Mouse (Mus musculus) myocyte (in vitro differentiated cells): ENCODE results near the gene Rwdd2a. TPM values are rescaled to one million over a fixed set of nuclear protein-coding genes. Genes with fewer than 3 reads are reported as not detected.
A peak's percentile ranks its signal among the peaks of the same experiment; 100 is the strongest.

Source experiments
- H3K27me3 ChIP-seq: one replicate; pipeline ENCODE4 v1.6.1; 2011; ENCODE audit not compliant: control insufficient read depth, insufficient read depth, insufficient read length
- H3K36me3 ChIP-seq: one replicate; pipeline ENCODE4 v1.6.1; 2011; ENCODE audit not compliant: control insufficient read depth, insufficient read depth
- H3K4me2 ChIP-seq: one replicate; pipeline ENCODE4 v1.6.1; 2011; ENCODE audit warnings: low read depth, control low read depth
- H3K4me3 ChIP-seq: one replicate; pipeline ENCODE4 v1.5.1; 2011; ENCODE audit warnings: mild to moderate bottlenecking, control low read depth, moderate library complexity
- H3K79me2 ChIP-seq: one replicate; pipeline ENCODE4 v1.6.1; 2011; ENCODE audit not compliant: control insufficient read depth, insufficient read depth
- H3ac ChIP-seq: one replicate; pipeline ENCODE4 v1.6.1; 2011; ENCODE audit not compliant: control insufficient read depth, insufficient read length
- CEBPB ChIP-seq: IDR thresholded peaks from 2 replicates; pipeline ENCODE4 v1.6.1; 2011; ENCODE audit warnings: mild to moderate bottlenecking, moderate library complexity; ENCODE audit not compliant: poor library complexity, insufficient read depth, severe bottlenecking
- E2F4 ChIP-seq: IDR thresholded peaks from one replicate; pipeline ENCODE4 v1.6.1; 2011; ENCODE audit warnings: mild to moderate bottlenecking, control low read depth, moderate library complexity; ENCODE audit not compliant: insufficient read depth
- MAX ChIP-seq: IDR thresholded peaks from one replicate; pipeline ENCODE4 v1.6.1; 2011; ENCODE audit warnings: low read depth, mild to moderate bottlenecking, control low read depth
- MYOD1 ChIP-seq, 3 experiments: IDR thresholded peaks; one replicate each; pipeline ENCODE4 v1.6.1; 2011; ENCODE audit warnings: control low read depth in 2 of 3, low read depth in 2 of 3, mild to moderate bottlenecking in 2 of 3, moderate library complexity in 1 of 3; ENCODE audit not compliant: insufficient read length in 2 of 3, control insufficient read depth in 1 of 3
- MYOG ChIP-seq, 3 experiments: IDR thresholded peaks; one replicate each; pipeline ENCODE4 v1.6.1; 2011; ENCODE audit warnings: control low read depth in 2 of 3, low read depth in 2 of 3, mild to moderate bottlenecking in 2 of 3; ENCODE audit not compliant: insufficient read length in 2 of 3, control insufficient read depth in 1 of 3, insufficient read depth in 1 of 3
- POLR2A ChIP-seq: IDR thresholded peaks from one replicate; pipeline ENCODE4 v1.6.1; 2011; ENCODE audit warnings: low read depth, mild to moderate bottlenecking, control low read depth, moderate library complexity; ENCODE audit not compliant: insufficient read length
- POLR2AphosphoS2 ChIP-seq: IDR thresholded peaks from one replicate; pipeline ENCODE4 v1.6.1; 2011; ENCODE audit warnings: low read depth, control low read depth; ENCODE audit not compliant: insufficient read length
- REST ChIP-seq: IDR thresholded peaks from one replicate; pipeline ENCODE4 v1.6.1; 2011; ENCODE audit warnings: mild to moderate bottlenecking, control low read depth, moderate library complexity; ENCODE audit not compliant: insufficient read depth, insufficient read length
- SRF ChIP-seq: IDR thresholded peaks from one replicate; pipeline ENCODE4 v1.6.1; 2011; ENCODE audit warnings: low read depth; ENCODE audit not compliant: control insufficient read depth, insufficient read length
- TCF12 ChIP-seq: IDR thresholded peaks from one replicate; pipeline ENCODE4 v1.6.1; 2011; ENCODE audit warnings: mild to moderate bottlenecking, control low read depth; ENCODE audit not compliant: poor library complexity, insufficient read depth, severe bottlenecking
- TCF3 ChIP-seq: IDR thresholded peaks from one replicate; pipeline ENCODE4 v1.6.1; 2011; ENCODE audit warnings: low read depth, control low read depth; ENCODE audit not compliant: insufficient read length
- USF1 ChIP-seq: IDR thresholded peaks from one replicate; pipeline ENCODE4 v1.6.1; 2011; ENCODE audit warnings: low read depth, mild to moderate bottlenecking, control low read depth, moderate library complexity
- polyA plus RNA-seq: library from polyadenylated mRNA; unstranded; fragments of >200 nt; fragmentation: generic; extraction: Trizol; gene quantifications from one replicate; pipeline ENCODE4 v1.2.1, GENCODE M21; 2012; ENCODE audit warnings: missing spikeins

Rwdd2a gene
- polyA plus RNA-seq, 1 experiment, result 2.1 TPM

DNA sequence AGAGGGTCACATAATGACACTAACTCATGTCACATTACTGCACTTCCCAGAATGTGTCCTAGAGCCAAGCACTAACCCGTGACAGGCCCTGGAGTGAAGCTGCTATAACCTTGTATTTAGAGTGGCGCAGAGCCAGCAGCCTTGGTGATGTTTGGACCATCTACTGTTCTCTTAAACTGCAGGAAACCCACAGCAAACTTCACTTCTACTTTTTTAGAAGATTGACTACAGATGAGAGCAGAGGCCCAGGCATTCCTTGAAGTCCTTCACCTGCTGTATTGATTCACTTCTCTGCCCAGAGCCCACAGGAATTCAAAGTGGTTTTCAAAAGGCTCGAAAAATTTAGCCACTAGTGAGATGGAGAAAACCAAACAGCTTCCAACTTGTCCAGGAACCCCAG lies 11.2 kb upstream of the Rwdd2a start:
- no peaks in the 10 kb centered on the region for H3K27me3 ChIP-seq
- H3K79me2 ChIP-seq, result no peaks in the 10 kb centered on the region
- peaks cover 28% of the 10 kb centered on the region for H3K36me3 ChIP-seq
- H3K4me2 ChIP-seq, result no peak overlapping the region
- no peak overlapping the region for H3ac ChIP-seq
- TF ChIP-seq REST (no peak), POLR2AphosphoS2 (no peak), USF1 (no peak), E2F4 (no peak), SRF (no peak)
- no peak overlapping the region for H3K4me3 ChIP-seq

DNA sequence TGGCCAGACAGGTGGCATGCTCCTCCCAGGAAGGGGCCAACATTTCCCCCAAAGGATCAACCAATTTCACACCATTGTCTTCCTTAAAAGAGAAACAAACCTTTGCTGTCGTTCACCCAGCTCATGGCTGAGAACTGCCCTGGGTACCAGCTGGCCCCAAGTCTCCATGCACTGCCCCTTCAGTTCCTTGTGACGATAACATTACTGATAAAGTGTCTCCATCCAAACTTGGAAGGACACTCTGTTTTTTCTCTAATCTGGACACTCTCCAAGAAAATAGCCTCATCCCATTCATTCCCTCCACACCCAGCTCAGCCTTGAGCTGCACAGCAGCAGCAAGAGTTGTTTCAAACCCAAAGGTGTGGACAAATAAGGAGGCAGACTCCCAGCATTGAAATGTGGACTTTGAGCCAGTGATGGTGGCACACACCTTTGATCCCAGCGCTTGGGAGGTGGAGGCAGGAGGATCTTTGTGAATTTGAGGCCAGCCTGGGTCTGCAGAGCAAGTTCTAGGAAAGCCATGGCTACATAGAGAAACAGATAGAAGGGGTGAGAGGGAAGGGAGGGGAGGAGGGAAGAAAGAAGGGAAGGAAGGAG lies 2.4 kb upstream of the Rwdd2a start:
- Histone ChIP-seq H3K27me3 (no peaks in the 10 kb centered on the region), H3K4me2 (no peak overlapping the region), H3K79me2 (peaks cover 9% of the 10 kb centered on the region), H3K4me3 (no peak overlapping the region), H3ac (no peak overlapping the region), H3K36me3 (peaks cover 4% of the 10 kb centered on the region)
- TF ChIP-seq USF1 (no peak), MAX (no peak), MYOG (IDR thresholded peaks at IDR 0.05; ENCODE audit: control insufficient read depth in 1 of 3, insufficient read depth in 1 of 3, insufficient read length in 2 of 3, low read depth in 2 of 3) (no peak), POLR2AphosphoS2 (no peak), POLR2A (no peak)

DNA sequence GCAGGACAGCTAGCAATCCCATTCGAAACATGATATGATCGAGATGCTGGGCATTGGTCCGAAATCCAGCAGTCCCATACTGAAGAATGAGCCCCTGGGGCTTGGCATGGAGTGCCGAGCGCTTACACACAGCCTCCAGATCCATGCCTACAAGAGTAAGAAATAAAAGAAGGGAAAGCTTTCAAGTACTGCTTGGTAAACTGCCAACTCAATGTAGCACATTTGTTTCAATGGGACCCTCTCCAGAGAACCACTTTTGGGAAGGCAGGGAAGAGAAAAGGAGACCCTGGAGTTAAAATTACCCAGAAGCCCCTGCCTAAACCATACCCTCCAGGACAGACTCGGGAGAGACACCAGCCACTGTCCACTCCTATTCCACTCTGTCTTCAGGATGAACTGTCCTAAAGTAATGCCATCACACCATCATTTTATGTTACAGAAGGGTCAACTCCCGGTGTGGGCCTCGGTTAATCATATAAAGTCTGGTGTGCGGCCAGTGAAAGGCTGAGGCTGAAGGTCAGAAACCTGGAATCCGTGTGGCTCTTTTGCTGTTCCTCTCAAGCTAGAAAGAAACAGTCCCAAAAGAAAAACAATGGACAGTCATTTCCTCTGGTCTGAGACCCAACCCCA lies 1.4 kb upstream of the Rwdd2a start:
- peak overlapping the region; percentile 85 for H3K4me2 ChIP-seq
- H3ac ChIP-seq, result no peak overlapping the region
- no peaks in the 10 kb centered on the region for H3K36me3 ChIP-seq
- no peaks in the 10 kb centered on the region for H3K27me3 ChIP-seq
- H3K79me2 ChIP-seq, result peaks cover 9% of the 10 kb centered on the region
- H3K4me3 ChIP-seq, result peak overlapping the region; percentile 59
- no peak for TF ChIP-seq TCF12
- TF ChIP-seq MYOG (IDR thresholded peaks at IDR 0.05; ENCODE audit: control insufficient read depth in 1 of 3, insufficient read depth in 1 of 3, insufficient read length in 2 of 3, low read depth in 2 of 3), result no peak
- TF ChIP-seq MYOD1 (IDR thresholded peaks at IDR 0.05; ENCODE audit: control insufficient read depth in 1 of 3, insufficient read length in 2 of 3, low read depth in 2 of 3), result no peak
- TF ChIP-seq REST, result no peak
- no peak for TF ChIP-seq POLR2AphosphoS2
- TF ChIP-seq POLR2A, result no peak
- TF ChIP-seq SRF, result no peak
- no peak for TF ChIP-seq CEBPB
- TF ChIP-seq TCF3, result no peak
- no peak for TF ChIP-seq USF1
- no peak for TF ChIP-seq E2F4
- no peak for TF ChIP-seq MAX

DNA sequence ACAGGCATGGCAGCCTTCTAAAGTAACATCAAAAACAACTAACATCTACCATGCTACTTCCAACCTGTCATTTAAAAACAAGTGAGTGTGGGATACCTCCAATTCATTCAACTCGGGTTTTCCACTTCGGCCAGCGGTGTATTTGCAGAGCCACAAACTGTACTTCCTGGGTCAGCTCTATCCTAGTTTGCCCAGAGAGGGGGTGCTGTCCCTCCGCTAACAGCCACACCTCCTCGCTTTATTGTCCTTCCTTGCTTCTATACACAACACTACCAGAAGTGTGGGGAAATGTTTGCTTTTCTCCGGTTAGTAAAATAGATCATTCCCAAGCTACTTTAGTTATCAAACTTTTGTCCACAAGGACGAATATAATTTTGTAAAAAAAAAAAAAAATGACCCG lies 845 bp upstream of the Rwdd2a start:
- H3K27me3 ChIP-seq, result no peaks in the 10 kb centered on the region
- H3K79me2 ChIP-seq, result peaks cover 9% of the 10 kb centered on the region
- TF ChIP-seq CEBPB (no peak), MYOG (IDR thresholded peaks at IDR 0.05; ENCODE audit: control insufficient read depth in 1 of 3, insufficient read depth in 1 of 3, insufficient read length in 2 of 3, low read depth in 2 of 3) (no peak), TCF12 (no peak), USF1 (no peak), SRF (no peak), MYOD1 (IDR thresholded peaks at IDR 0.05; ENCODE audit: control insufficient read depth in 1 of 3, insufficient read length in 2 of 3, low read depth in 2 of 3) (no peak)
- no peaks in the 10 kb centered on the region for H3K36me3 ChIP-seq
- H3K4me2 ChIP-seq, result peak overlapping the region; percentile 85
- H3K4me3 ChIP-seq, result peak overlapping the region; percentile 59
- H3ac ChIP-seq, result peak overlapping the region; percentile 63

DNA sequence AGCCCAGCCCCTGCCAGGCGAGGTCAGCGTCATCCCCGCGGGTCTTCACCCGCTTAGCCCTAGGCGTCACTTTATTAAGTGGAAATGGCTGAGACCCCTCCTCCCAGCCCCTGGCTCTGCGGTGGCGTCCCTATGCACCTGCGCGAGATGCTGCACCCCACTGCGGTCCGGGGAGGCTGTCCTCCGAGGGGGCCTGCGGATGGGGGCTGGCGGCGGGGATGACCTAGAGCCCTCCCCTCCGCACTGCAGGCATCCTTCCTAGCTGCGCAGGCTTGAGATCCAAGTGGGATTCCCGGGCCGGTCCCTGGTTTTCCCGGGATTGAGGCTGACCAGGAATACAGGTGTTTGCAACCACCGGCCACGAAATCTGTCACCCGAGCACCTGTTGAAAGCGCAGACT lies 405 bp downstream of the Rwdd2a start:
- Histone ChIP-seq H3K27me3 (no peaks in the 10 kb centered on the region), H3K36me3 (no peaks in the 10 kb centered on the region), H3ac (peak overlapping the region; percentile 63), H3K79me2 (peaks cover 9% of the 10 kb centered on the region), H3K4me2 (peak overlapping the region; percentile 82), H3K4me3 (peak overlapping the region; percentile 59)
- TF ChIP-seq MYOD1 (IDR thresholded peaks at IDR 0.05; ENCODE audit: control insufficient read depth in 1 of 3, insufficient read length in 2 of 3, low read depth in 2 of 3) (no peak), USF1 (no peak), MYOG (IDR thresholded peaks at IDR 0.05; ENCODE audit: control insufficient read depth in 1 of 3, insufficient read depth in 1 of 3, insufficient read length in 2 of 3, low read depth in 2 of 3) (no peak), E2F4 (no peak), SRF (no peak), TCF12 (no peak), MAX (no peak), CEBPB (no peak), TCF3 (no peak), REST (no peak)
